Mouse (Mus musculus) cerebellum, postnatal 4 days (tissue): ENCODE measurements at regions not wholly inside any gene's neighbourhood (a gene's known extent, or its start where the extent isn't known, plus 50 kb on each side); places are given as distances from the start of the nearest gene placed in this dataset.
A peak's percentile ranks its signal among the peaks of the same experiment; 100 is the strongest.

ENCODE experiments used
- DNase-seq, 2 experiments: peaks; one replicate each; pipeline ENCODE4 v3.0.0; 2022; ENCODE audit warnings: low spot score in 2 of 2, mixed read lengths in 1 of 2

DNA sequence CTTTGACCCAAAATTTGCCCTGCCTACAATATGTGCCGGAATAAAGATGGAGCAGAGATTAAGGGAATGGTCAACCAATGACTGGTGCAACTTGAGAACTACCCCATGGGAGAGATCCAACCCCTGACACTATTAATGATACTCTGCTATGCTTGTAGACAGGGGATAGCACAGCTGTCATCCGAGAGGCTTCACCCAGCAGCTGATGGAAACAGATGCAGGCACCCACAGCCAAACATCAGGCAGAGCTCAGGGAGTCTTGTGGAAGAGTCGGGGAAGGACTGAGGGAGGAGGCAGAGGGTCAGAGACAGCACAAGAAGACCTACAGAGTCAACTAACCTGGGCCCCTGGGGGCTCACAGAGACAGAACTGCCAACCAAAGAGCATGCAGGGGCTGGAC, 395.8 kb downstream of the Cd83 start:
- no peak for DNase-seq

DNA sequence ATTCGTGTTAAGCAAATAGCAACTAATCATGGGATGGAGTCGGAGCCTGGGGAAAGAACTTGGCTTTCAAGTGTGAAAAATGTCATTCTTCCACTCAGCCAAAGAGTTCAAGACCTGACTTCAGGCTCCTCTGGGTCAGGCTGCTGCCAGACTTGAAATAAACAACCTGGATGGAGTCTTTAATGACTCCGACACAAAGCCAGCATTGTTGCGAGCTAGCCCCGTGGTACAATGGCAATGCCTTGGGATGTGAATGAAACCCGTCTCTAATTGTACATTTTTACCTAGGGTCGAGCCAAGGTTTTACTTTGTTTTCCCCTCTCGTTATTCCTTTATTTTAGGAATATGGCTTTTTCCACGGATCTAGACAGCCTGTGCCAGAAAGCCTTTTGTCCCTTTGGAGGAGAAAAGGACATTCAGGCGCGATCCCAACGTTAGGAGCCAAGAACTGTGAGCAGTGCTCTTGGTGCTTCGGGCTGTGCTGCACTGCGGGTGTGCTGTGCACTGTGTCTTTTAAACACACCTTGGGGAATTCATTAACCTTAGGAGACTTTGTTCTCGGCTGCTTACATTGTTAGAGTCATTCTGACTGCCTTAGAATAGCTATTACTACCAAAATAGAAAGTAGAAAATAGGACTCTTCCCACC, 398.1 kb downstream of the Cd83 start:
- no peak for DNase-seq

DNA sequence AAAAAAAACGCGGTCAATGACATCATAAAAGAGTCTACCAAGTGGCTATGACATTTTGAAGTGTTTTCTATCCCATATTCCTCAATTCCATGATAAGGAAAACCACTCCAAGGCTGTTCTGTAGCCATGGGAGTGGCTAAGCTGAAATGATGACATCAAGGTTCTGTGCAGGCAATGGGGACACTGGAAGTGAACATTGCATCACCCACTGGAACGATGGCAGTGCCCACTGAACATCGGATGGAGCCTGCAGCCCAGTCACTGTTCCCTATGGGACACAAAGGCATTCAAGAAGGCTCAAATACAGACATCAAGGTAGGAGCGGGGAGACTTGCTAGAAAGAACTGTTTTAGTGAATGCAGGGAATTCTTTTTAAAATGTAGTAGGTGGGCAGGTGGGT, 410.8 kb downstream of the Cd83 start:
- no peak for DNase-seq

DNA sequence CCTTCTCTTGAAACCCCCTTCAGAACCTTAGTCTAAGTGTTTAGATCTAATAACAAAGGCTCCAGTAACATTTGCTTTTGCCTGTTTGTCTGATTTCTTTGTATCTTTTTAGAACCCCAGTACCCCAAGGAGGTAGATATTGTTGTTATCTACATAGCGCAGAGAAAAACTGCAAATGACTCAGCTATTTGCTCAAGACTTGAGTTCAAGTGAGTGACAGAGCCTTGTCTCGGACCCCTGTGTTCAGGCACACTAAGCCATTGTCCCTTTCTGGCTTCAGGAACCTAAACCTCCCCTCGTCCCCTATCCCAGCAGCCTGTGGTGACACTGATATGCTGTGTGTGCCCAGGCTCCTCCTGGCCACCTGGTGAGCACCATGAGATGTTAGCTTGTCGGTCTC, 421.5 kb downstream of the Cd83 start:
- DNase-seq: no peak

DNA sequence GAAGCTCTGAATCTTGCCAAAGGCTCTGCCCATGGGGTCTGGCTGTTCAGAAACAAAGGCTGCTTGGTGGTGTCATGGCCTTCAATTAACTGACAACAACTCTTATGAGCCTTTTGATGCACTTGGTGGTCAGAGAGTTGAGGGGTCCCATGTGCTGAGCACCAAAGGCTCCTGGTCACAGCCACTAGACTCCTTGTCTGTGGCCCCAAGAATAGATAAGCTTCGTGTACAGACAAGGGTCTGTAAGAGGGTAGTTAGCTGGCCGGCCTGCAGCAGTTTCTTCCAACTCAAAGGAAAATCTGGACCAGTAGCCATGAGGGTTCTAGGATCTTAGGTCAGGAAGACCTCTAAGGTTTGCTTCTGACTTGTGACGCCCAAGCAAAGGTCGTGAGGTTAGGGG, 421.9 kb downstream of the Cd83 start:
- DNase-seq: no peak

DNA sequence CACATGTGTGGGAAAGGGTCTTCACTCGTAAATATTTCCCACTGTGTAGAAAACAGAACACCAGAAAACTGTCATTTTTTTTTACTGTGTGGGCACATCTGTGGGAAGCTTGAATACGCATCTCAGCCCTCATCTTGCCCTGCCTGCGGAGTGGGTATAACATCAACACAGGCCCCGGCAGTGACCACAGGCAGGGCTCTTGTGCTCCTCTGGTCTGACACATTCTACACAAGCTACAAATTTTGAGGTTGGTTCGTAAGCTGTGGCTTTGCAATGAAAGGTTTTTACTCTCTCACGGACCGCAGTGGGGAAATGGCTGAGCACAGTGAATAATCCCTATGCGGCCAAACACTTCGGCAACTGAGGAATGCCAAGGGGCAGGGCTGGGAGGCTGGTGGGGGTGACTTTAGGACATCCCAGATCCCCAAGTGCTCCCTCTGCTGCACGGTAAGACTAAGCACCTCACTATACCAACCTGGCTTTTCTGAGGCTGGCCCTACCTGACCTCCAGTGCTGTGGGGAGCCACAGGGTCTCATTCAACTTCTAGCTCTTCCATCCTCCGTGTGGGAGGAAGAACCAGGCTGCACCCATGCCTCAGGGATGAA, 422.9 kb downstream of the Cd83 start:
- no peak for DNase-seq

DNA sequence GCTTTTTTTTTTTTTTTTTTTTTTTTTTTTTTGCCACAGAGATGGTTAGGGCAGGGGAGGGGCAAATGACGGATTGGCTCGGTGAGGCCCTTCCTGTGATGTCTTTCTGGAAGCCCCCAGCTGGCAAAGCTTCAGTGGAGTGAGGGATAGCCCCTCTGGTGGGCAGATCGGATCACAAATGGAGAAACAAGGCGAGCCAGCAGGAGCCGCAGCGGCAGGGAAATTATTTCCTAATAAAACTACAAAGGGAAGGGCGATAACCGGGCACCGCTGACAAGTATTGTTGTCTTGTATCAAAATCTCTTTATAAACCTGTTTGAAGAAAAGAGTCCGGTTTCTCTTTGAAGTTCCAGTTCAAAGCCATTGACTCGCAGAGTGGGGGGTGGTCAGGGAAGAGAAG, 424.5 kb downstream of the Cd83 start:
- peak in 1 of 2 experiments; percentile 38 for DNase-seq

DNA sequence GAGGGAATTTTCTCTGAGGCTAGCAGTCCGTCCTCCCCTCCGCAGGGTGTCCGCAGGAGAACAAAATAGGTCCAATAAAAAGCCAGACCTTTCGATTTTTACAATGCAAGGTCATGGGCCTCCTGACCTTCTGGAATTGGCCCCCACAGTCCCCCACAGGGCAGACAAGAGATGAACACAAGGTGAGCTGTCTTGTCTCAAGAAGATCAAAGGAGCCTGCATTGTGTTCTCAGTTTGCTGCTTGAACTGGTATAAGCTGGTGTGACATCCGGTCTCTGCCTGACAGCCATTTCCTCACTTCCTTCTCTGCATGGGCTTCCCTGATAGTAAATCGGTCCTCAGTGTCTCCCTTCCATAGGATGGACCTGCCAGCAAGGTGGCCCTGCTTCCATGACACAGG, 425.5 kb downstream of the Cd83 start:
- no peak for DNase-seq

DNA sequence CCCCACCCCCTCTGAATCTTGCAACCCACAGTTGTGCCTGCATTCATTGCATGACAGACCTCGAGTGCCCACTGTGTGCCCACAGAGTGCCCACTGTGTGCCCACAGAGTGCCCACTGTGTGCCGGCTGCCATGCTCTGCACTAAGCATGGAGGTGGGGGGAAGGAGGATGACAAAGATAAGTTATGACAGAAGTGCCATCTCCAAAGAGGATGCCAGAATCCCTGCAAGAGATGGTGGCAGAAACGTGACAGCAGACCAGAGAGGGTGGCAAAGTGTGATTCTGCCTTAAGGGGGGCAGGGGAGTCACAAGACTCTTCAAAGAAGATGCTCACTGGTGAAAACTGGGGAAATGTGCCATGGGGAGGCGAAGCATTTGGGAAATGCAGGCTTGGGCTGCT, 427.8 kb downstream of the Cd83 start:
- no peak for DNase-seq

DNA sequence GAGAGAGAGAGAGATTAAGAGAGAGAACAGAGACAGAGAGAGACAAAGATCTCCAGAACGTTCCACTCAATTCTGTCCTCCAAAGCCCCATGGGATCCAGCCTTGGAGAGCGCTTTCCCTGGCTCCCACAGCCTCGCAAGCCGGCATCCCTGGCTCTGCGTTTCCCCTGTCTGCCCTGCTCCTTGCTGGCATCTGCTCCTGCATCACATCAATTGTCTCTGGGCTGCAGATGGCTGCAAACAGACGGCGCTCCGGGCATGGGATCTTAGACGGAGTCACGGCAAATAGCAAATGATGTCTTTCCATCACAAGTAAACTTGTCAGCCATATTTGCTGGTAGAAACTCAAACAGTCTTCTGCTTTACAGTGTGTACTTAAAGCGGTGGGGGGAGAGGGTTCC, 428.4 kb downstream of the Cd83 start:
- peak in 1 of 2 experiments; percentile 55 for DNase-seq

DNA sequence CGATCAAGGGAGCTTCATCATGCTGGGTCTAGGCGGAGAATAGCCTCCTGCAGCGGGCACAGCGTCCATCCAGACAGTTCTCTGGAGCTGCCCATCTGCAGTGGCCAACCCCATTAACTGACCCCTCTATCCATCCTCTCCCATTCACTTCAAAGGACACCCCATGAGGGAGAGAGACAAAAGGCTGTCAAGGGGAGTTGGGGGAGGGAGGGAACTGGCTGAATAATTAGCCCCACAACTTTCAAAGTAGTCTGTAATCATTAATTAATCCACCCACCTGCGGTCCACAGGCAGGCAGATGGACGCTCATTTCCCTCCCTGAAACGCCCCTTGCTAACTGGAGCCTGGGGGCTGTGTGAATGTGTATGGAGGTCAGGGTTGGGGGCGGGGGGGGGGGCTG, 433.7 kb downstream of the Cd83 start:
- DNase-seq: no peak

DNA sequence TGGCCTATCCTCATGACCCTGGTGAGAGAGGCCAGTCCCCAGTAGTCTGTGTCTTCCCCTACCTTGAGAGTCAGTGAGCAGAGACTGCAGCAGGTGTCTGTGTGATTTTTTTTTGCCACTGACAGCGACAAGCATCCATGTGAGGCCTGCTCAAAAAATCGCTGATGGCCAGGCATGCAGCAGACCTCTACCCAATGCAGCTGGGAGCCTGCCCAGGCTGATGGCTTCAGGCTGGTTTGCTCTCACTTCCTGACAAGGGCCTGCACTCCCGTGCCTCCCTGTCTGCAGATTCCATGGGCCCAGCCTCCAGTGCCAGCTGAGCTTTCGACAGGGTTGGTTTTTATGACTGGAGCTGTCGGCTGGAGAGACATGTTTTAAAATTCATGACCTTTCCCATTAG, 437.1 kb downstream of the Cd83 start:
- DNase-seq: no peak

DNA sequence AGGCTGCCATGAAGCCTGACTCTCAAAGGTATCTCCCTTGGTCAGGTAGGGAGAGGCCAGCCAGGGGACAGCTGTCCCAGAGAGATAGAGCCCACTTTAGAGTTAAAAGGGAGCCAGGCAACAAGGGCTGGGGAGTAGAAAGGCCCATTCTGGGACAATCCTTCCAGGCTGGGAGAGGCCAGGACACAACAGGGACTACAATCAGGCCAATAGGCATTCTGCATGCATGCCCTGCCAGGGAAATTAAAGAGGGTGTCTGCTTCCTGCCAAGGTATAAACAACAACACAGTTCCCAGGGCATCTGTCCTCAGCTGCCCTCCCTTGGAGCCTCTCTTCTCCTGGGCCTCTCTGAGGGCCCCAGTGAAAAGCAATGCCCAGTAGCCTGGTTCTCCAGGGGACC, 437.8 kb downstream of the Cd83 start:
- no peak for DNase-seq

DNA sequence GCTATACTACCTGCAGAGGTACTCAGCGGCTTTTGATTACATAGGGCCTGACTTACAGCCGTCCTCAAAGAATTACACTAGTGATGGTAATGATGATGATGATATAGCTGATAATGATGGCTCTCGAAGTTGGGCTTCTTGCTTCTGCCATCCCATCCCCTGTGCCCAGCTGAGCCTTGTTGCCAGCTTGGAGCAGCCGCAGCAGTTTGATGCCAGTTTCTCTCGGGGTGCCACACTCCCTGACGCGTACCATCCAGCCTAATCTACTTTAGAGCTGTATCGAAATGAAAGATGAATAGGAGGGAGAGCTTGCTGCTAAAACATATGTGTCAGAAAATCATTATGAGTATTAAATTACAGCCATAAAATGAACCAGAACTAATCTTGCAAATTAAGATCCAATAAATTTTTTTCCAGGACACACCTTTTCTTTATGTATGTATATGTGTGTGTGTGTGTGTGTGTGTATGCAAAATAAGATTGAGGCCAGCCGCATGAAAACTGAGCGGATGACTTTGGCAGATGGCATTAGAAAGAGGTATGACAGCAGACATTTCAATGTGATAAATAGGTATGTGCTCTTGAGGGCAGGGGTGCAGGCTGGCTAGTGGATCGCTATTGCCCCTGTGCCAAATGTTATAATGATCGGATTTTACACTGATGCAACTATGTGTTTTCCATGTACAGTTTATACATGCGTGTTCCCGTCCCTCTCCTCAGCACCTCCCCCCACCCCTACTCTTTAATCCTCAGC, 443.3 kb downstream of the Cd83 start:
- DNase-seq: no peak

DNA sequence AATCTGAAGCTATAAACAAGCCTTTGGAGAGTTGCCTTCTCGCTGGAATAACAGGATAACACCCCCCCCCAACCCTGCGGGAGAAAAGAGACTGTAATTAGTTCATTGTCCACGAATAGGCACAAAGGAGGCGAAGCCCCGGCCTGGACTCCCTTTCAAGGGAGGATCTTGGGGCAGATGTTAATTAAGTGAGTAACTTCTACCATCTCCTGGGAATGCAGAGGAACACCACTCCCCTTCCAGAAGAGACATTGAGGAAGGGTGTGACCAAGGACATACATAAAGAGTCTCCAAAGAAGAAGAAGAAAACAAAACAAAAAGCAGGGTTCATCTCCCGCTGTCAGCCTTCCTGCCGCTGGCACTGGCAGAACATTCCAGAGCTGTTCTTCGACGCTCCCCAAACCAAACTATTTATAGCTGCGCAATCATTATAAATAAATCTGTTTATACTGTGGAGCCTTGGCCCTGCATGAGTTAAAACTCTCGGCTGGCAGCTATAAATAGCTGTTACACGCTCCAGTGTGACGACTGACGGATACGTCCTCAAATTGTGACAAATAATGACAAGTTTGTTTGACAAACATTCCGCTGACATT, 444.1 kb downstream of the Cd83 start:
- no peak for DNase-seq

DNA sequence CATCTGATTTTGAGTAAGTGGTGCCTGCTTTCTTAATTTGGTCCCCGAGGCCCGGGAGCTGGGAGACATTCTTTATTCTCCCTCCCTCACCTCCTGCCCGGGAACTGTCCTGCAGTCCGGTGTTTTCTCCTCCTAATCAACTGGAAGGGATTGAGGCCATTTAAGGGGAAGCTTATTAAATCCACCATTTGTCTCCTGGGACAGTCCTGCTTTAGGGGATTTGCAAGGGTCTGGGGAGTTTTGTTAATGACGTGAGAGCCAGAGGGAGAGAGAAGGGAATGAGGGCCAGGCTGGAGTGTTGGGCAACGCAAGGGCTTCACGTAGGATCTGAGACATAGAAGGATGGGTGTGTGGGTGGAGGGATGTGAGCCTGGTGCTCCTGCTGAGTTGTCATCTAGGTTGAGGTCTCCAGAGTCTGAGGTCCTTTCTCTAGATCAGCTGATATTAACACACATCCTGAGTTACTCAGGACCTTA, 444.6 kb downstream of the Cd83 start:
- DNase-seq: no peak

DNA sequence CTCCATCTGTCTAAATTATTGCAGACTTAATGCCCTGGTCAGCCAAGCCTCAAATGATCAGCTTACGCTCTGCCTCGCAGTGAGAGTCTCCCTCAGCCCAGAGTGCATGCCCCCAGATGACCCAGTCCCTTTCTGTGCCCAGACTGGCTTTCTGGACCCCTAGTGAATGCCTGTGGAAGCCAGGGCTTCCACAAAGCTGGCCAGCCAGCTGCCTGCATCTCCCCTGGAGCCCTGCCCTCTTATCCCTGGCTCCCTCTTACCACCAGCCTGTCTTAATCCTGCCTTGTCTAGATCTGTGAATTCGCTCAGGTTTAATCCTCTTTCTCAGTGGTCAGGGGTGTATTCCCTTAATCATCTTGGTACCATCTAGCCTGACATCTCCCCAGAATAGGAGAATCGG, 446.8 kb downstream of the Cd83 start:
- DNase-seq: no peak

DNA sequence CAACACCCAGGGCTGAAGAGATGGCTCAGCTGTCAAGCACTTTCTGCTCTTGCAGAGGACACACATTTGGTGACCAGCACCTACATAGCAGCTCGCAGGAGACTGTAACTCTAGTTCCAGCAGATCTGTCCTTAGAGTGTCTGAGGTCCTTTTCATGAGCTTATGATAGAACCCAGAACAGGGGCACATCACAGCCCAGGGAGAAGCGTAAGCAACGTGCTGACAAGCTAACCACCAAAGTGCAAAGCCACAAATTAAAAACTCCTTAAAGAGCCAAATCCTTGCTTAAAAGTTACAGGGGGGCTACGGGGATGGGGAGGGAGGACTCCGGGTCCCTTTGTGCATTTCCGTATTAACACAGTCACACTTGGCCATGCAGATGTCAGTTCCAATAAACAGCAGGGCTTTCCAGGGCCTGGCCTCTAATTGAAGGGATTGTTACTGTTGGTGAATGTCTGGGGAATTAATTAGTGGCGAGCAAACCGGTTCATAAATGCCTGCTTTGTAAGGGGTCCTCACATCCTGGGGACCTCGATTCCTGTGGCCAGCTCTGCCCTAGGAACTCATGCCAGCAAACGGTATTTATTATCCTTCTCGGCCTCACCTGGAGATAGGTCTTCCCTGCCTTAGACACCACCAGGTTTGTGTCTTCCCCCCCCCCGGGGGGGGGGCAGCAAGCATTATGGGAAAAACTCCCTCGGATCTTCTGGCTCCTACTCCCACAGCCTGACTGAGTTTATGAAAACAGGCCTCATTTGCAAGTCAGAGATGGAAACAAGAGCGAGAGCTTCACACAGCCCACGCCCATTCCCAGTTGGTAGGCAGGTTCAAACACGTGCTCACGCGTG, 447.5 kb downstream of the Cd83 start:
- no peak for DNase-seq

DNA sequence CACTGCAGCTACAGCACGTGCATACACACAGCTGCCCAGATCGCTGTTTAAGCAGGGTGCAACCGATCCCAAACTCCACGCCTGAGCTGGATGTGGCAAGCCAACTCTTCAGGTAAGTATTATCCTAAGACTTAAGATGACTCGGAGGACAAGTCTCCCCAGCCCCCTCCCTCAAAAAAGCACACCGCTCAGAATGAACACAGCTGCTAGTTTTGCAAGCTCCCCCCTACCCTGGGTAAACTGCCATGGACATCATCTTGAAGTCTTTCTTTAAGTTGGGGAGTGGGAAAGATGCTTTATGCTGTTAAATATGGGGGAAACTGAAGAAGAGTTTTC, 448.1 kb downstream of the Cd83 start:
- DNase-seq: no peak

DNA sequence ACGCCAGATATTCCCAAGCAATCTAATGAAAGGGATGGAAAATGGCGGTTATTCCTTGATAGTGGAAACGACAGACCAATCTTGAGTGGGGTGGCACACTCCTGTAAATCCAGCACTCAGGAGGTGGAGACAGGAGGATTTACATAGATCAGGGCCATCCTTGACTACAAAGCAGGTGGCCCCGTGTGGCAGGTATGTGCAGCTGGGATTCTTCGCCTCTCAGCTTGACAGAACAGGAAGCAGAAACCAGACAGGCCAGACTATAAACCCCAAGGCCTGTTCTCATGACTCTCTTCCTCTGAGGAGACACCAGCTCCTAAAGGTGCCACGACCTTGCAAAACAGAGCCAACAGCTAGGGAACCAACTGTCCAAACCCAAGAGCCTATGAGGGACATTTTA, 449.7 kb downstream of the Cd83 start:
- no peak for DNase-seq

DNA sequence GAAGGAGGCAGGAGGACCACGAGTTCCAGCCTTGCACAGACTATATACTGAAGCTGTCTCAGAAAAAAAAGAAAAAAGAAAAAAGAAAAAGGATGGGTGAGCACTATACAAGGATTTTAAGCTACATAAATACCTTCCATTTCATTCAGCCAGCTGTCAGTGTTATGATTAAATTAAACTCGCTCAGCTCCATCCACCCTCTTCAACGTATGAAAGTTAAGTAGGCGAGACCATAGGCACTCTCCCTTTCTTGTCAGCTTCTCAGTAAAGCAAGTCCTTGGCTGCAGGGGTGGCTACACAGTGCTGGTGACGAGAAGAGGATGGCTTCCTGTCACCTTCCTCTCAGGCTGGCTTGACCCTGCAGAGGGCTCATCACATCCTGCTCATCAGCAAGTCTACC, 450.7 kb downstream of the Cd83 start:
- DNase-seq: no peak

DNA sequence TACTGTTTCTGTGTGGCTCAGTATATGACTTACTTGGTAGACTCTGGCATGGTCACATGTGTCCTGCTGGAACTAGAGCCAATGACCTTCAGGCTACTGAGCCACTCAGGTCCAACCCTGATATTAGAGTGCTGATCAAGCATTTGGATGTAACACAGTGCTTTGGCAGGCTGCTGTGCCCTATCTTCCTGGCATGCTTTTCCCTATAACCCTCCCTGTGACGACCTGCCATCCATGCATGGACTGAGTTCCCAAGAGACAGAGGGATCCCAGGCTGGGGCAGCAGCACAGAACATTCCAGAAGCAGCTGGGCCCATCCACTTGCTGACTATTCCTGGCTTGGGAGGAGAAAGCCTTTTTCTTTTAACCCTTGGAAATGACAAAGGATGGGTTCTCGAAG, 451.4 kb downstream of the Cd83 start:
- no peak for DNase-seq
